Mouse (Mus musculus): ENCODE data around the gene Cmip. TPM values are rescaled to one million over a fixed set of nuclear protein-coding genes. Genes with fewer than 3 reads are reported as not detected.

Cmip gene
- polyA plus RNA-seq, 1 experiment: 92.3 TPM

DNA sequence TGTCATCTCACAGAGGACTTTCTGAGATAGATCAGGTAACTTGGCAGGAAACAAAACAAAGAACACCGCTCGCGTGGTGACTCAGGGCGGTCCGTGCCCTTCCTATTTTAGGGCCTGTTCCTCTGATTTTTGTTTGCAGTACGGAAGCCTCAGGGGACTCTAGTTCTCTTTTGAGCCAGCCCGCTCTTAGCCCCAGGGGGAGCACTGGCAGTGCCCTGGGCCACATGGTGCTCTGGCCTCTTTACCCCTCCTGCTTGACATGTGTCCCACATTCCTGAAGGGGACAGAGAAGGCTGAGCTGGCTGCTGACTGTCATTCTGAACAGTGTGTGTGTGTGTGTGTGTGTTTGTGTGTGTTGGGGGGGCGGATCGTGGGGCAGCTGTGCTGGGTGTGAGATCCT lies 46.8 kb downstream of the Cmip start:
- H3K36me3 ChIP-seq (replicated peaks; ENCODE audit: low read length): peaks cover 75% of the 10 kb centered on the region
- H3K4me3 ChIP-seq (replicated peaks): peak overlapping the region; percentile 10
- no peaks in the 10 kb centered on the region for H3K27me3 ChIP-seq (replicated peaks)
- peaks cover 92% of the 10 kb centered on the region for H3K4me1 ChIP-seq
- no peaks in the 10 kb centered on the region for H3K9me3 ChIP-seq
- no peak for TF ChIP-seq FLI1 (IDR thresholded peaks at IDR 0.05; ENCODE audit: low read length)

- TF ChIP-seq FLI1 (IDR thresholded peaks at IDR 0.05; ENCODE audit: low read length) (no peak), GATA1 (IDR thresholded peaks at IDR 0.05; ENCODE audit: borderline replicate concordance, low read length) (no peak)
- peaks cover 88% of the 10 kb centered on the region for H3K4me1 ChIP-seq
- no peaks in the 10 kb centered on the region for H3K9me3 ChIP-seq
- H3K4me3 ChIP-seq (replicated peaks): no peak overlapping the region
- no peaks in the 10 kb centered on the region for H3K27me3 ChIP-seq (replicated peaks)
- peaks cover 73% of the 10 kb centered on the region for H3K36me3 ChIP-seq (replicated peaks; ENCODE audit: low read length)
These were observed 48.5 kb downstream of the Cmip start for GRCm38 (mm10) chr8:117305405-117305804.

DNA sequence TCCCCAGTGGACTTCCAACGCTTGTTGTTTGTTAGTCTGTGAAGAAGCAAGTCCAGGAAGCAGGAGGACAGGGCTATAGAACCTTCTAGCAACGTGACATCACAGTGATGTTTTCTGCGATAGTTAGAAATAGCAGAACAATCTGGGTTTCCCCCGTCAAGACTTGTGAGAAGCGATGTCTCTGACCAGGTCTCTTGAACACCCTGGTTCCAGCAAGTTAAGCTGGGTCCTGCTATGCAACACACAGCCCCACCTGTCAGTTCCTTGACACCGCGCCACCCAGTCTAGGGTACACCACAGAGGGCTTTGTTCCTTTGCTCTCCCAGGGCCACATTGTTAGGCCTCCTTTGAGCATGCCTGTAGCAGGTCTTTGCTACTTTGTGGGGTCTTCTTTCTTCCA lies 49.9 kb downstream of the Cmip start:
- Histone ChIP-seq H3K27me3 (replicated peaks) (no peaks in the 10 kb centered on the region), H3K9me3 (no peaks in the 10 kb centered on the region), H3K36me3 (replicated peaks; ENCODE audit: low read length) (peaks cover 72% of the 10 kb centered on the region), H3K4me3 (replicated peaks) (no peak overlapping the region), H3K4me1 (peaks cover 86% of the 10 kb centered on the region)
- TF ChIP-seq FLI1 (IDR thresholded peaks at IDR 0.05; ENCODE audit: low read length) (no peak), GATA1 (IDR thresholded peaks at IDR 0.05; ENCODE audit: borderline replicate concordance, low read length) (no peak)

- H3K27me3 ChIP-seq (replicated peaks): no peaks in the 10 kb centered on the region
- peaks cover 72% of the 10 kb centered on the region for H3K36me3 ChIP-seq (replicated peaks; ENCODE audit: low read length)
- TF ChIP-seq GATA1 (IDR thresholded peaks at IDR 0.05; ENCODE audit: borderline replicate concordance, low read length) (no peak), FLI1 (IDR thresholded peaks at IDR 0.05; ENCODE audit: low read length) (no peak)
- H3K4me3 ChIP-seq (replicated peaks): no peak overlapping the region
- peaks cover 86% of the 10 kb centered on the region for H3K4me1 ChIP-seq
- no peaks in the 10 kb centered on the region for H3K9me3 ChIP-seq
These were observed 50.4 kb downstream of the Cmip start for GRCm38 (mm10) chr8:117307221-117307620.

DNA sequence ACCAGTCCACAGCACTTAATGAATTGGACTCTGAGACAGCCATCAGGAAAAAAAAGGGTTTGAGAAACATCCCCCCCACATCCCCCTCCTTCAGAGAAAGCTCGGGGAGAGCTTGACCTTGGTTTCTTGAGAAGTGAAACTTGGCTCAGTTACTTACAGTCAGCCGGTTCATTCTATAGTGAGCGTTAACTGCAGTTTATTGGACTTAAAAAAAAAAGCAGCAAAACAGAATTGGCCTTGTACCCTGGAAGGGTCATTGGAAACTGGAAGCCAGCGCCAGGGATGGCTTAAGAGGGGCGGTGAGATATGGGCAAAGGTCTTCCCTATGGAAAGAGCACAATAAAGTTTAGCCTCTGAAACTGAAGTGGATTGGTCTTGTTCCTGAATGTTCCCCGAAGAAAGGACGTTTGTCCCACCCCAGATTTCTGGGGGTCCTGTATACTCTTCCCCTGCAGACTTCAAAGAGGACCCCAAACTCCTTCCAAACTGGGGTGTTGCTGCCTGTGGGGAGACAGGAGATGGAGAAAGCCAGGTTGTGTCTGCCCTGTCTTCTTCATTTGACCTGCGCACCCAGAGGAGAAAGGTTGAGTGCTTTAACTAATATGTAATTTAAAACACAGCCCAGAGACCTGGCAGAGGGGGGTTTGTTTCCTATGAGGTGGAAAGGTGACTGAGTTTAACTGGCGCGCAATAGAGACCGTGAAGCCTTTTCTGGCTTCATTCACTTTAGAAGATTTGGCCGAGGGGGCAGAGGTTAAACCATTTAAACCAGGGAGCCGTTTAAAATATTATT lies 51.6 kb downstream of the Cmip start:
- Histone ChIP-seq H3K27me3 (replicated peaks) (no peaks in the 10 kb centered on the region), H3K4me3 (replicated peaks) (no peak overlapping the region), H3K9me3 (no peaks in the 10 kb centered on the region), H3K36me3 (replicated peaks; ENCODE audit: low read length) (peaks cover 72% of the 10 kb centered on the region), H3K4me1 (peaks cover 75% of the 10 kb centered on the region)
- TF ChIP-seq GATA1 (IDR thresholded peaks at IDR 0.05; ENCODE audit: borderline replicate concordance, low read length) (no peak), FLI1 (IDR thresholded peaks at IDR 0.05; ENCODE audit: low read length) (no peak)

DNA sequence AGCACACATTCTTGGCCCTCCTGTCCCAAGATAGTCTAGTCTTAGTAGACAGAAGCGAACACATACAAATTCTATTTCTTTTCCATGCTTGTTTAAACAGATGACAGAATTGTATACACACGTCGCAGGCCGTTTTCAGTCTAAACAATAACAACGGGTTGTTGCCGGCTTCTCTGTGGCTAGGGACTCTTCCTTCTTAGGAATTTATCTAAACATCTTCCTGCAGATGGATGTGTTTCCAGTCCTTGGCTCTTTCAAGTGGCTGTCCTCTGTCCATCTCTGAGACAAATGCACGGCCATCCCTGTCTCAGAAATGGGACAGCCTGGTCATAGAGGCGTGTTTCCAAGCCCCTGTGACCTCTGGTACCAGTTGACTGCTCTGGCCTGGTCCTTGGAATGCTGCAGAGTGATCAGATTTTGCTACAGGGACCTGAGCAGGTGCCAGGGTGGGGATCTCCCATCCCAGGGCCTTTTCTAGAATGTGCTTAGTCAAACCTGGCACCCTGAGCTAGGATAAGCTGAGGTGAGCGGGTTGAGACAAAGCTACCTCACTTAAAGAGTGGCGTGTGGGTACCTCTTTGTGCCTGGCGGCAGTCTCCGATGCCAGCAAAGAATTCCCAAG lies 52.9 kb downstream of the Cmip start:
- Histone ChIP-seq H3K4me1 (peaks cover 66% of the 10 kb centered on the region), H3K36me3 (replicated peaks; ENCODE audit: low read length) (peaks cover 70% of the 10 kb centered on the region), H3K4me3 (replicated peaks) (no peak overlapping the region), H3K27me3 (replicated peaks) (no peaks in the 10 kb centered on the region), H3K9me3 (no peaks in the 10 kb centered on the region)
- TF ChIP-seq FLI1 (IDR thresholded peaks at IDR 0.05; ENCODE audit: low read length) (no peak), GATA1 (IDR thresholded peaks at IDR 0.05; ENCODE audit: borderline replicate concordance, low read length) (no peak)

DNA sequence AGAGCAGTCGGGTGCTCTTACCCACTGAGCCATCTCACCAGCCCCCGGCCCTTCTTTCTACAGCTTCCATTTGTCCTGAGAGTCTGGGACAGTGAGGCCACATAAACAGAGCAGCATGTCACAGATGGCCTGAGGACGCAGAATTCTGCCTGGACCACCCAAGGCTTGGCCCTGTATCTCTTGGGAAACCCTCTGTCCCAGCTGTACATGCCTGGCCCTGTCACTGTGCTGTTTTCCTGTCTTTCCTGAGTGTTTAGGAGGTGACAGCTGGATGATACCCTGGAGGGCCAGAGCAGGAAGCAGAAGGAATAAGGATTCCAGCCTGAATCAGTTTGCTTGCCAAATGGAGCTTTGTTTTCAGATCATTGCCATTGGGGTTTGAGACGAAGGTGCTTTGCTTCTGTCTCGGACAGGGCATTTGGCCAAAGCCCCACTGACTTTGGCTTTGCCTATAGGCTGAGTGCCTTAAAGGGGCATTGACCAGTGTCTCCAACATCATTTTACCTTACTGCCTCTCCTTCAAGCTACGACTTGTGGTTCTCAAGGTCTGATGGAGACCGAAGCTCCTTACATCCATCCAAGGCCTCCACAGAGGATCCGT lies 54.2 kb downstream of the Cmip start:
- Histone ChIP-seq H3K4me1 (peaks cover 67% of the 10 kb centered on the region), H3K36me3 (replicated peaks; ENCODE audit: low read length) (peaks cover 73% of the 10 kb centered on the region), H3K4me3 (replicated peaks) (no peak overlapping the region), H3K9me3 (no peaks in the 10 kb centered on the region), H3K27me3 (replicated peaks) (no peaks in the 10 kb centered on the region)
- TF ChIP-seq FLI1 (IDR thresholded peaks at IDR 0.05; ENCODE audit: low read length): no peak
- TF ChIP-seq GATA1 (IDR thresholded peaks at IDR 0.05; ENCODE audit: borderline replicate concordance, low read length): no peak

GRCm38 (mm10) chr8:117314308-117314953 lies 57.6 kb downstream of the Cmip start:
- H3K9me3 ChIP-seq: no peaks in the 10 kb centered on the region
- no peaks in the 10 kb centered on the region for H3K27me3 ChIP-seq (replicated peaks)
- no peak for TF ChIP-seq GATA1 (IDR thresholded peaks at IDR 0.05; ENCODE audit: borderline replicate concordance, low read length)
- no peak for TF ChIP-seq FLI1 (IDR thresholded peaks at IDR 0.05; ENCODE audit: low read length)
- peaks cover 83% of the 10 kb centered on the region for H3K36me3 ChIP-seq (replicated peaks; ENCODE audit: low read length)
- peaks cover 73% of the 10 kb centered on the region for H3K4me1 ChIP-seq
- no peak overlapping the region for H3K4me3 ChIP-seq (replicated peaks)

- peaks cover 84% of the 10 kb centered on the region for H3K36me3 ChIP-seq (replicated peaks; ENCODE audit: low read length)
These were observed 58.9 kb downstream of the Cmip start for GRCm38 (mm10) chr8:117315727-117316126.

More at GRCm38 (mm10) chr8:117315727-117316126, 58.9 kb downstream of the Cmip start:
- no peaks in the 10 kb centered on the region for H3K9me3 ChIP-seq
- no peaks in the 10 kb centered on the region for H3K27me3 ChIP-seq (replicated peaks)
- TF ChIP-seq GATA1 (IDR thresholded peaks at IDR 0.05; ENCODE audit: borderline replicate concordance, low read length) (no peak), FLI1 (IDR thresholded peaks at IDR 0.05; ENCODE audit: low read length) (no peak)
- H3K4me1 ChIP-seq: peaks cover 74% of the 10 kb centered on the region
- H3K4me3 ChIP-seq (replicated peaks): no peak overlapping the region
